Comparison of ENCODE assay signal across 8 mouse cellular contexts in genomic region chr2:103566713-103567521, GRCm38 (mm10). TPM values are rescaled to one million over a fixed set of nuclear protein-coding genes. Genes with fewer than 3 reads are reported as not detected.
DNase-seq lines count a peak whose midpoint lies in the region; ATAC-seq lines count a peak whose summit lies in the region.

No protein-coding gene starts in this region.

- peak; percentile 67 for DNase-seq in adipocyte (ENCODE audit: low spot score)
- peak; percentile 29 to 54 for DNase-seq in cerebellum, postnatal 4 days (ENCODE audit: low spot score in 2 of 2)
- peak; percentile 56 for DNase-seq in gastrocnemius, postnatal 25 days
- peak; percentile 86 for DNase-seq in intestine, embryonic 14.5 days (ENCODE audit: low spot score)
- DNase-seq in limb, embryonic 10.5 days (ENCODE audit: low spot score), result peak; percentile 82
- peak; percentile 80 for DNase-seq in midbrain, embryonic 10.5 days (ENCODE audit: low spot score)
- DNase-seq in spleen, adult 12 weeks (ENCODE audit: low spot score), result peak; percentile 19

- under 1% methylated on average over 79 of the region's 79 CpGs for WGBS in intestine, embryonic 14.5 days
- WGBS in limb, embryonic 10.5 days, result under 1% methylated on average over 79 of the region's 79 CpGs
- WGBS in midbrain, embryonic 10.5 days, result under 1% methylated on average over 79 of the region's 79 CpGs

- ATAC-seq in intestine, embryonic 14.5 days (replicated peaks; ENCODE audit: low FRiP score, low TSS enrichment, low read depth), result peak; percentile 56
- ATAC-seq in monocyte, adult 5-6 weeks (replicated peaks; ENCODE audit: insufficient number of reproducible peaks, low FRiP score, low TSS enrichment, poor library complexity, severe bottlenecking), result no peak

- H3K27me3 ChIP-seq in intestine, embryonic 14.5 days (replicated peaks; ENCODE audit: control insufficient read depth, insufficient read depth, low read length), result no peaks in the 10 kb centered on the region; the same call in 1 of the 2 replicates
- peaks cover 20% of the 10 kb centered on the region for H3K27me3 ChIP-seq in limb, embryonic 10.5 days (ENCODE audit: low read depth, poor library complexity, severe bottlenecking)
- peaks cover 63% of the 10 kb centered on the region for H3K27me3 ChIP-seq in midbrain, embryonic 10.5 days (ENCODE audit: low read depth, poor library complexity, severe bottlenecking)

- H3K9me3 ChIP-seq in intestine, embryonic 14.5 days (ENCODE audit: control insufficient read depth, low read length), result no peaks in the 10 kb centered on the region
- H3K9me3 ChIP-seq in limb, embryonic 10.5 days (replicated peaks), result no peaks in the 10 kb centered on the region
- H3K9me3 ChIP-seq in midbrain, embryonic 10.5 days (replicated peaks), result no peaks in the 10 kb centered on the region

- peak overlapping the region; percentile 65 for H3K4me3 ChIP-seq in intestine, embryonic 14.5 days (ENCODE audit: low read depth, low read length)
- H3K4me3 ChIP-seq in limb, embryonic 10.5 days, result peak overlapping the region; percentile 76
- H3K4me3 ChIP-seq in midbrain, embryonic 10.5 days, result peak overlapping the region; percentile 70

- H3K27ac ChIP-seq in intestine, embryonic 14.5 days (ENCODE audit: low read depth), result peak overlapping the region; percentile 81
- peak overlapping the region; percentile 88 for H3K27ac ChIP-seq in limb, embryonic 10.5 days
- peak overlapping the region; percentile 86 for H3K27ac ChIP-seq in midbrain, embryonic 10.5 days (replicated peaks)

- H3K9ac ChIP-seq in intestine, embryonic 14.5 days (ENCODE audit: low read length), result peak overlapping the region; percentile 53

- H3K4me1 ChIP-seq in intestine, embryonic 14.5 days (replicated peaks; ENCODE audit: control insufficient read depth, insufficient read depth, low read length), result peaks cover 29% of the 10 kb centered on the region
- peaks cover 62% of the 10 kb centered on the region for H3K4me1 ChIP-seq in limb, embryonic 10.5 days
- H3K4me1 ChIP-seq in midbrain, embryonic 10.5 days, result peaks cover 58% of the 10 kb centered on the region

- H3K36me3 ChIP-seq in intestine, embryonic 14.5 days (ENCODE audit: control insufficient read depth, insufficient read depth, low read length), result no peaks in the 10 kb centered on the region
- H3K36me3 ChIP-seq in limb, embryonic 10.5 days, result no peaks in the 10 kb centered on the region
- no peaks in the 10 kb centered on the region for H3K36me3 ChIP-seq in midbrain, embryonic 10.5 days

- H3K4me2 ChIP-seq in intestine, embryonic 14.5 days (ENCODE audit: low read length), result peak overlapping the region; percentile 95

RNA-seq across cellular contexts. Expression of gene Abtb2, which starts 0.8 kb away (rescaled TPM):
- 1 to 10 TPM; 7.5 to 9.2 TPM for total RNA-seq in gastrocnemius, postnatal 25 days (2021)
- 4.1 and 4.4 TPM in 2 replicates for polyA plus RNA-seq in intestine, embryonic 14.5 days (2014; fragmentation: Nextera tagmentation; extraction: Ambion mirVana)
- polyA plus RNA-seq in limb, embryonic 10.5 days (2016; fragmentation: Nextera tagmentation; extraction: Ambion mirVana), result 14.2 and 17.6 TPM in 2 replicates
- 11.5 and 14.9 TPM in 2 replicates for polyA plus RNA-seq in midbrain, embryonic 10.5 days (2016; fragmentation: Nextera tagmentation; extraction: Ambion mirVana)
- 6.0 to 16.5 TPM (median 9.1 TPM) in 3 replicates for total RNA-seq in monocyte, adult 5-6 weeks (2017)

Comparison
In these comparisons a context has a peak if more than half of its experiments do, and no peak if none do; other contexts are left out.
1. DNase-seq: peak in every context shown above with its lines; median percentile 86 in intestine, embryonic 14.5 days; 82 in limb, embryonic 10.5 days; 80 in midbrain, embryonic 10.5 days; 67 in adipocyte; 56 in gastrocnemius, postnatal 25 days; 42 in cerebellum, postnatal 4 days; 19 in spleen, adult 12 weeks.